Comparison of ENCODE assay signal across 9 mouse cellular contexts in the genomic region with DNA sequence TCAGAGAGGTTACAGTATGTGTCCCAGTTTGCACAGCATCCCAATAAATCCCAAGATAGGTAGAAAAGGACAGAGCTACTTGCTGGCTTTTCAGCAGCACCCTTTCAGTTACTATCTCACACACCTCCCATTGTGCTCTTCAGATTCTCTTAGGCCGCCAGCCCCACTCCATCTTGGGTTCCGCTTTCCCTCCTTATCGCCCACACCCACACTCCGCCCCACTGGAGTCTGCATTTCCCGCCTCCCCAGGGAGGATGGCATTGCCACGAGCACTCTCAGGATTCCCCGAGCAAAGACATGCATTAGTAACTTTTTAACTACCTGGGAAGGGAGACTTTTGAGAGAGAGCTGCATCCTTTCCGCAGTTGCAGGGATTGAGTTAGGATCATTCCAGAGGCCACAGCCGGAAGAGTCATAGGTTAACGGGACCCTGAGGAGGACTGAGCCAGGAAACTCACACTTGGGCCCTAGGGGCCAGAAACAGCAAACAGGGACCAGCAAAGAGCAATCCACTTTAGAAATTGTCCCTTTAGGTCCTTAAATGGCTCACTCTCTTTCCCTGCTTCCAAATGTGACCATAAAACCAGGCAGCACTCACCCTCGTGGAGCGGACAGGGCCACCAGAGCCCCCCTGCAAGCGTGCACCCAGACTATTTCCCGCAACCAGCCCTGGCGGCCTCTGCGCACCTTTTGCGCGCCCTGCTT. TPM values are rescaled to one million over a fixed set of nuclear protein-coding genes. Genes with fewer than 3 reads are reported as not detected.
DNase-seq lines count a peak whose midpoint lies in the region; ATAC-seq lines count a peak whose summit lies in the region.
"Had no signal": no experiment of that assay in that cellular context is flagged by ENCODE, and none has a peak within 500 bp of the region (broad histone marks: within the 10 kb centered on the region; RNA-seq: fewer than 3 reads in every experiment).

No protein-coding gene starts in this region.

- peak overlapping the region; percentile 52 for H3K9ac ChIP-seq in heart, embryonic 15.5 days
- peak overlapping the region; percentile 55 for H3K9ac ChIP-seq in embryonic facial prominence, embryonic 12.5 days
- H3K9ac ChIP-seq in hindbrain, embryonic 15.5 days: 0 out of 2 replicates have a peak overlapping the region, but pooled peaks have one; percentile 35
- H3K9ac ChIP-seq in midbrain, embryonic 13.5 days (replicated peaks): peak overlapping the region; percentile 52

- no peaks in the 10 kb centered on the region for H3K36me3 ChIP-seq in heart, embryonic 15.5 days
- no peaks in the 10 kb centered on the region for H3K36me3 ChIP-seq in embryonic facial prominence, embryonic 12.5 days
- no peaks in the 10 kb centered on the region for H3K36me3 ChIP-seq in hindbrain, embryonic 15.5 days
- H3K36me3 ChIP-seq in midbrain, embryonic 13.5 days: no peaks in the 10 kb centered on the region

- ATAC-seq in heart, embryonic 15.5 days (replicated peaks; ENCODE audit: insufficient number of reproducible peaks, insufficient read depth, low FRiP score, low read depth): no peak
- no peak for ATAC-seq in embryonic facial prominence, embryonic 12.5 days (ENCODE audit: insufficient number of reproducible peaks, insufficient read depth, low FRiP score, low TSS enrichment)
- ATAC-seq in hindbrain, embryonic 15.5 days (ENCODE audit: low FRiP score, low read depth): no peak
- no peak for ATAC-seq in midbrain, embryonic 13.5 days
- no peak for ATAC-seq in monocyte, adult 5-6 weeks (replicated peaks; ENCODE audit: insufficient number of reproducible peaks, low FRiP score, low TSS enrichment, poor library complexity, severe bottlenecking)

- H3K9me3 ChIP-seq in heart, embryonic 15.5 days (replicated peaks): no peaks in the 10 kb centered on the region
- no peaks in the 10 kb centered on the region for H3K9me3 ChIP-seq in embryonic facial prominence, embryonic 12.5 days
- H3K9me3 ChIP-seq in hindbrain, embryonic 15.5 days: no peaks in the 10 kb centered on the region
- no peaks in the 10 kb centered on the region for H3K9me3 ChIP-seq in midbrain, embryonic 13.5 days

- 0 out of 2 replicates have a peak overlapping the region, but pooled peaks have one; percentile 39 for H3K27ac ChIP-seq in heart, embryonic 15.5 days
- no peak overlapping the region for H3K27ac ChIP-seq in embryonic facial prominence, embryonic 12.5 days
- no peak overlapping the region for H3K27ac ChIP-seq in hindbrain, embryonic 15.5 days (replicated peaks)
- no peak overlapping the region for H3K27ac ChIP-seq in midbrain, embryonic 13.5 days

- H3K4me3 ChIP-seq in heart, embryonic 15.5 days: peak overlapping the region; percentile 54
- H3K4me3 ChIP-seq in embryonic facial prominence, embryonic 12.5 days: peak overlapping the region; percentile 47
- H3K4me3 ChIP-seq in hindbrain, embryonic 15.5 days: peak overlapping the region; percentile 41
- peak overlapping the region; percentile 43 for H3K4me3 ChIP-seq in midbrain, embryonic 13.5 days (replicated peaks)

- no peak for DNase-seq in heart, postnatal 10 days
- no peak for DNase-seq in layer of hippocampus, postnatal 25 days (ENCODE audit: extremely low spot score in 1 of 2, low spot score in 1 of 2)
- DNase-seq in spleen, postnatal 10 days (ENCODE audit: low spot score in 2 of 2): no peak

- intact Hi-C loops in heart, postnatal 10 days (cut with DNase I): loop anchor here (1.0 kb wide), 1 partner anchor 99 kb away; no protein-coding TSS in a partner anchor

- H3K4me1 ChIP-seq in heart, embryonic 15.5 days (replicated peaks): peaks cover 39% of the 10 kb centered on the region
- peaks cover 29% of the 10 kb centered on the region for H3K4me1 ChIP-seq in embryonic facial prominence, embryonic 12.5 days
- peaks cover 21% of the 10 kb centered on the region for H3K4me1 ChIP-seq in hindbrain, embryonic 15.5 days (replicated peaks)
- peaks cover 21% of the 10 kb centered on the region for H3K4me1 ChIP-seq in midbrain, embryonic 13.5 days (replicated peaks)

- H3K27me3 ChIP-seq in heart, embryonic 15.5 days: peaks cover 49% of the 10 kb centered on the region
- H3K27me3 ChIP-seq in embryonic facial prominence, embryonic 12.5 days: peaks cover 34% of the 10 kb centered on the region
- peaks cover 69% of the 10 kb centered on the region for H3K27me3 ChIP-seq in hindbrain, embryonic 15.5 days
- H3K27me3 ChIP-seq in midbrain, embryonic 13.5 days: peaks cover 76% of the 10 kb centered on the region

- 5% methylated on average over 18 of the region's 18 CpGs for WGBS in heart, embryonic 15.5 days
- WGBS in embryonic facial prominence, embryonic 12.5 days: 6% methylated on average over 18 of the region's 18 CpGs
- 4% methylated on average over 18 of the region's 18 CpGs for WGBS in hindbrain, embryonic 15.5 days
- WGBS in midbrain, embryonic 13.5 days: 5% methylated on average over 18 of the region's 18 CpGs

- H3K4me2 ChIP-seq in heart, embryonic 15.5 days: peak overlapping the region; percentile 98
- H3K4me2 ChIP-seq in embryonic facial prominence, embryonic 12.5 days (replicated peaks): peak overlapping the region; percentile 92
- H3K4me2 ChIP-seq in hindbrain, embryonic 15.5 days: peak overlapping the region; percentile 80
- H3K4me2 ChIP-seq in midbrain, embryonic 13.5 days (replicated peaks): peak overlapping the region; percentile 66

RNA-seq across cellular contexts. Expression of a gene that starts 1.4 kb away (rescaled TPM):
- polyA plus RNA-seq in heart, embryonic 15.5 days (2015; fragmentation: Nextera tagmentation; extraction: Ambion mirVana): 6.2 and 8.7 TPM in 2 replicates
- 1 to 10 TPM; 1.8 to 1.9 TPM for total RNA-seq in heart, postnatal 10 days (2021)
- polyA plus RNA-seq in embryonic facial prominence, embryonic 12.5 days (2016; fragmentation: Nextera tagmentation; extraction: Ambion mirVana): 6.9 and 8.4 TPM in 2 replicates
- 2.5 and 3.1 TPM in 2 replicates for polyA plus RNA-seq in hindbrain, embryonic 15.5 days (2015; fragmentation: Nextera tagmentation; extraction: Ambion mirVana)
- polyA plus RNA-seq in midbrain, embryonic 13.5 days (2015; fragmentation: Nextera tagmentation; extraction: Ambion mirVana): 1.1 and 1.2 TPM in 2 replicates
- 1 to 10 TPM in 1 of 2 experiments, under 1 TPM in 1; 0.77 to 1.3 TPM for total RNA-seq in layer of hippocampus, postnatal 25 days (2021)
- not detected in 3 replicates for total RNA-seq in monocyte, adult 5-6 weeks (2017)
- total RNA-seq: MEL had no signal
